Mouse (Mus musculus) heart, embryonic 16.5 days (tissue): ENCODE results near the gene Wdr20. TPM values are rescaled to one million over a fixed set of nuclear protein-coding genes. Genes with fewer than 3 reads are reported as not detected.

Experiments used
- ATAC-seq: fragments of 200-750 bp; cut with Nextera tagmentation; replicated peaks from 2 replicates; pipeline ENCODE4 v1.8.0; 2017; ENCODE audit warnings: moderate number of reproducible peaks; ENCODE audit not compliant: insufficient read depth, low FRiP score; ENCODE audit errors: extremely low read depth
- H3K27ac ChIP-seq: fragments of 300-500 bp; sonication (generic); 2 replicates; pipeline ENCODE4 v1.5.1; 2014; ENCODE audit warnings: mild to moderate bottlenecking, low read length, control low read depth, moderate library complexity
- H3K27me3 ChIP-seq: fragments of 300-500 bp; sonication (generic); 2 replicates; pipeline ENCODE4 v1.6.1; 2014; ENCODE audit warnings: low read length, mixed read lengths; ENCODE audit not compliant: control insufficient read depth, insufficient read depth
- H3K36me3 ChIP-seq: fragments of 300-500 bp; sonication (generic); 2 replicates; pipeline ENCODE4 v1.6.1; 2014; ENCODE audit not compliant: control insufficient read depth, insufficient read depth
- H3K4me1 ChIP-seq: fragments of 300-500 bp; sonication (generic); 2 replicates; pipeline ENCODE4 v1.6.1; 2014; ENCODE audit warnings: low read length, mixed read lengths; ENCODE audit not compliant: control insufficient read depth, insufficient read depth
- H3K4me2 ChIP-seq: fragments of 300-500 bp; sonication (generic); 2 replicates; pipeline ENCODE4 v1.6.1; 2014; ENCODE audit warnings: low read depth, mild to moderate bottlenecking, control low read depth, low read length
- H3K4me3 ChIP-seq: fragments of 300-500 bp; sonication (generic); 2 replicates; pipeline ENCODE4 v1.5.1; 2014; ENCODE audit warnings: mild to moderate bottlenecking, control low read depth, low read length
- H3K9ac ChIP-seq: fragments of 300-500 bp; sonication (generic); 2 replicates; pipeline ENCODE4 v1.6.1; 2014; ENCODE audit warnings: low read length, control low read depth
- H3K9me3 ChIP-seq: fragments of 300-500 bp; sonication (generic); replicated peaks from 2 replicates; pipeline ENCODE4 v1.6.1; 2016; ENCODE audit warnings: low read length; ENCODE audit not compliant: control insufficient read depth
- WGBS: fragments of 180-500 bp; shearing (Covaris S2); extraction: QIAGEN DNeasy Blood & Tissue Kit; methylation state at CpG from one replicate; pipeline ENCODE4 v1.1.7; 2014; 5-methylcytosine and 5-hydroxymethylcytosine counted together
- polyA plus RNA-seq: library from polyadenylated mRNA; unstranded; fragments of >200 nt; fragmentation: Nextera tagmentation; extraction: Ambion mirVana; gene quantifications from 2 replicates; pipeline ENCODE4 v1.2.1, GENCODE M21; 2015

The Wdr20 gene
- polyA plus RNA-seq, 1 experiment from 2014 or later, result 18.0 TPM

DNA sequence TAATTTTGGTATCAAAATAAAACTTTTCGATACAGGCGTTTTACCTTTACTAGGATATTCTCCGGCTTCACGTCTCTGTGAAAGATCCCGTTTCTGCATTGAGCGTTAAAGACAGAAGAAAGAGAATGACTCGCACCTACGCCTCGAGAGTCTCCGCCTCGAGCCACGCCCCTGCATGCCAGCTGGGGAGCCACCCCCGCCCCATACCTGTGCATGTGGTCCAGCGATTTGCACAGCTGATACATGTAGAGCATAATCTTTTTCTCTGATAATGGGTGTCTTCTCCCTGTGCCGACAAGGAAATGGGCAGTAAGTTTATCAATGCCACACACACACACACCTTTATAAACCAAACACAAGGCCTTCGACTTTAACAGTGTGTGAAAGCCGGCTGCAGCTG lies 77.2 kb downstream of the Wdr20 start:
- WGBS, result 66% methylated on average over 17 of the region's 17 CpGs
- no peaks in the 10 kb centered on the region for H3K27me3 ChIP-seq
- H3K4me1 ChIP-seq, result no peaks in the 10 kb centered on the region
- no peak overlapping the region for H3K9ac ChIP-seq
- no peaks in the 10 kb centered on the region for H3K36me3 ChIP-seq
- no peak overlapping the region for H3K4me2 ChIP-seq
- H3K27ac ChIP-seq, result no peak overlapping the region
- no peak overlapping the region for H3K4me3 ChIP-seq
- no peaks in the 10 kb centered on the region for H3K9me3 ChIP-seq
- ATAC-seq, result no peak

DNA sequence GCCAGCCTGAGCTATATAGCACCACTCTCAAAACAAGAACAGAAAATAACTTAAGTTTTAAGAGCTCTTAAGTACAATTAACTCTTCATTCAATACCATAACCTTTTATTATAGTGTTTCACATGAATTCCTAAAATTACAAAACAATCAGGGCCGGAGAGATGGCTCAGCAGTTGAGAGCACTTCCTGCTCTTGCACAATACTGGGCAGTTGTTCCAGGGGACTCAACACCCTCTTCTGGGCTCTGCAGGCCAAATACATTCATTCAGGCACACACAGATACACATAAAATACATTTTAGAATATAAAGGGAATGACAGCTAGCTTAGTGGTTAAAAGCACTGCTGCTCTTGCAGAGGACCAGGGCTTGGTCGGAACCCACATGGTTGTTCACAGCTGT lies 79.1 kb downstream of the Wdr20 start:
- WGBS, result 84% methylated on average over 2 of the region's 2 CpGs
- no peaks in the 10 kb centered on the region for H3K9me3 ChIP-seq
- H3K4me3 ChIP-seq, result no peak overlapping the region
- H3K36me3 ChIP-seq, result no peaks in the 10 kb centered on the region
- no peak overlapping the region for H3K9ac ChIP-seq
- H3K4me1 ChIP-seq, result no peaks in the 10 kb centered on the region
- no peak overlapping the region for H3K27ac ChIP-seq
- no peak overlapping the region for H3K4me2 ChIP-seq
- ATAC-seq, result no peak
- no peaks in the 10 kb centered on the region for H3K27me3 ChIP-seq

DNA sequence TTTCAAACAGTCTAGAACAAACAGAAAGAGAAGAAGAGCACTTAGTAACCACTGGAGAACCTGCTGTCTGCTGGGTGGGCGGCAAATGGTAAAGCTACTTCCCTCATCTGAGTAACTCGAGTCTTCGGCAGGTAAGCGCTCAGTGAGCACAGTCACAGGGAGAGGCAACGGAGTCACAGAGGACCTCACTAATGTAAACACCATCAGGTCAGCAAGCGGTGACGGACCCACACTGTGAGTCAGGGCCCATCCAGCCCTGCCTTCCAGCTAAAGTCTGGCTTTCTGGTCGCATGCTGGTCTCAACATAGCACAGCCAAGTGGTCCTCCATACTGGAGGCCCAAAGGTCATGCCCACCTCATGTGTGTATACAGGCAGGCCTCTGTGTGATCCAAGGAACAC lies 81.6 kb downstream of the Wdr20 start:
- Histone ChIP-seq H3K9me3 (no peaks in the 10 kb centered on the region), H3K27me3 (no peaks in the 10 kb centered on the region), H3K9ac (no peak overlapping the region), H3K27ac (no peak overlapping the region), H3K4me3 (no peak overlapping the region), H3K4me1 (no peaks in the 10 kb centered on the region), H3K4me2 (no peak overlapping the region), H3K36me3 (no peaks in the 10 kb centered on the region)
- WGBS, result 68% methylated on average over 8 of the region's 8 CpGs
- ATAC-seq, result no peak

DNA sequence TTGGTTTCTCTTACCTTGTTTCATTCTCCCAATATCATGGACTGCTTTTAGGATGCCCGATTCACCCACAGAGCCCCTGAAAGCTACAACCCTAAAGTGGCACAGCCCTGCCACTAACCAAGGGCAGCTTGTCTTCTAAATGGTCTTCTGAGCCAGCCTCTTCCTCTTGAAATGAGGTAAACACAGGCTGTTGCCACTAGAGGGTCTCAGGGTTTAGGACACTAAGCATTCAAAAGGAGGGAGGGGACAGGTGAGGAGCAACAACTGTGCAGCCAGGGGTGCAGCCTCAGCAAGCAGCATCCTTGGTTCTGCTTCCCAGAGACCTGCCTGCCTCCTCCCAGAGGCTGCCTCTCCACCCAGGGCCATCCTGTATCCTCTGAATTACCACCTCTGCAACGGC lies 84.0 kb downstream of the Wdr20 start:
- no peaks in the 10 kb centered on the region for H3K9me3 ChIP-seq
- no peaks in the 10 kb centered on the region for H3K36me3 ChIP-seq
- H3K4me1 ChIP-seq, result no peaks in the 10 kb centered on the region
- no peak overlapping the region for H3K4me3 ChIP-seq
- H3K4me2 ChIP-seq, result no peak overlapping the region
- no peak overlapping the region for H3K27ac ChIP-seq
- WGBS, result 76% methylated on average over 2 of the region's 2 CpGs
- ATAC-seq, result no peak
- H3K9ac ChIP-seq, result no peak overlapping the region
- H3K27me3 ChIP-seq, result no peaks in the 10 kb centered on the region

DNA sequence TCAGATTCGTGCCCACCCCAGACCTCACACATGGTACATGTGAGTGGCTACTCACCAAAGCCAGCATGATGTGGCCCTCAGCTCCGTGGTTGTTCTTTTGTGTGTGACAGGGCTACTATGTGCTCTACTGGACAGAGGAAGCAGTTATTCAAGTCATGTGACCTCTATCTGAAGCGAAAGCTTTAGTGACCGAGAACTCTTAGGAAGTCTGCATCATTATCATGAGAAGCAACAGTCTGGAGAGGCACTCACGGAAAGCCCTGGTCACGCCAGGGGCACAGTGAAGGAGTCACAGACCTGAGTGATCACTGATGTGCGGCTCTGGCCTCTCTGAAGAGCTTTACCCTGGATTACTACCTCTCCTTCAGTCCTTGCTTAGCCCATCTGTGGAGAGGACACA lies 84.6 kb downstream of the Wdr20 start:
- H3K4me2 ChIP-seq, result no peak overlapping the region
- WGBS, result 73% methylated on average over 7 of the region's 7 CpGs
- H3K4me3 ChIP-seq, result no peak overlapping the region
- H3K27me3 ChIP-seq, result no peaks in the 10 kb centered on the region
- no peaks in the 10 kb centered on the region for H3K4me1 ChIP-seq
- H3K9me3 ChIP-seq, result no peaks in the 10 kb centered on the region
- no peak overlapping the region for H3K9ac ChIP-seq
- H3K36me3 ChIP-seq, result no peaks in the 10 kb centered on the region
- ATAC-seq, result no peak
- no peak overlapping the region for H3K27ac ChIP-seq

DNA sequence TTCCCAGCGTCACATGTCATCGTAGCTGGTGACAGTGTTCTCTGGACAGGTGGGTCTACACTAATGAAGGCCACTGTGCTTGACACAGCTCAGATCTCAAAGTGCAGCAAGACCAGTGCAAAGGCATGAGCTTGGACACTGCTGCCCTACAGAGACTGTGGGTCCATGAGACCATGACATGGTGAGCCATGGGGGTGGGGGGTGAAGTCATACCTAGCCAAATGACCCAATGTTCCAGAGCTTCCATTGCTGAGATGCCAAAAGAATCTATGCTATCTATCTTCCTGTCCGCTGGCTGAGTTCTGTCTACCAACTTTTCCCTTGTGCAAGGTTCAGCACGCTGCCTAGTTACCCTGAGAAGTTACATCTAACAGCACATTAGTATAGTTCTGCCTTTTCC lies 91.2 kb downstream of the Wdr20 start:
- no peaks in the 10 kb centered on the region for H3K27me3 ChIP-seq
- no peak overlapping the region for H3K4me3 ChIP-seq
- no peaks in the 10 kb centered on the region for H3K9me3 ChIP-seq
- H3K36me3 ChIP-seq, result no peaks in the 10 kb centered on the region
- no peak for ATAC-seq
- no peaks in the 10 kb centered on the region for H3K4me1 ChIP-seq
- no peak overlapping the region for H3K9ac ChIP-seq
- 91% methylated on average over 4 of the region's 4 CpGs for WGBS
- H3K4me2 ChIP-seq, result no peak overlapping the region
- H3K27ac ChIP-seq, result no peak overlapping the region

DNA sequence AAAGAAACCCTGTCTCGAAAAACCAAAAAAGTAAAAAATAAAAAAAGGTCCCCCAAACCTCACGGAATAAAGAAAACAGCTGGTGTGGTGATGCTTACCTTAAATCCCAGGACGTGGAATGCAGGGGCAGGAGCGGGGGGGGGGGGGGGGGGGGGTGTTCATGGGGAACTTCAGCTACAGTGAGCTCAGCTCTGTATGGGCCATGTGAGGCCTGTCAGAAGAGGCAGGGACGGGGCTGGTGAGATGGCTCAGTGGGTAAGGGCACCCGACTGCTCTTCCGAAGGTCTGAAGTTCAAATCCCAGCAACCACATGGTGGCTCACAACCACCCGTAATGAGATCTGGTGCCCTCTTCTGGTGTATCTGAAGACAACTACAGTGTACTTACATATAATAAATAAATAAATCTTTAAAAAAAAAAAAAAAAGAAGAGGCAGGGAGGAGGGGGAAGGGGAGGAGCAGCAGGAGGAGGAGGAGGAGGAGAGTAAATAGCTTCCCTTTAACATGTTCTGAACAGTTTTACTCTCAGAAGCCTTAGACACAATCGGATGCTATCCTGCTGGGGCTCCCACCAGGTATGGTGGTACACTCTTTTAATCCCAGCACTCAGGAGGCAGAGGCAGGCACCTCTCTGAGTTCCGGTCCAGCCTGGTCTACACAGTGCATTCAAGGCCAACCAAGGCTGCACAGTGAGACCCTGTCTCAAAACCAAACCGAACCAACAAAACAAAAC lies 92.7 kb downstream of the Wdr20 start:
- ATAC-seq, result no peak
- H3K4me1 ChIP-seq, result no peaks in the 10 kb centered on the region
- 82% methylated on average over 9 of the region's 11 CpGs for WGBS

DNA sequence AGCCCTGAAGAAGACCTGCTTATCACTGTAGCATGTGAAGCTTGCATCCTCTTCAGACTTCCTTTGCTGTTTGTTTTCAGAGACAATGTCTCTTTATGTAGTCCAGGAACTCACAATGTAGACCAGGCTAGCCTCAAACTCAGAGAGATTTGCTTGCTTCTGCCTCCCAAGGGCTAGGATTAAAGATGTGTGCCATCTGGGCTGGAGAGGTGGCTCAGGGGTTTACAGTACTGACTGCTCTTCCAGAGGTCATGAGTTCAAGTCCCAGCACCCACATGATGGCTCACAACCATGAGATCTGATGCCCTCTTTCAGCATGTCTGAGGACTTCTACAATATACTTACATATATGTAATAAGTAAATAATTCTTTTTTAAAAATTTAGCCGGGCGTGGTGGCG lies 97.4 kb downstream of the Wdr20 start:
- Histone ChIP-seq H3K9ac (no peak overlapping the region), H3K4me2 (no peak overlapping the region), H3K4me1 (peaks cover 11% of the 10 kb centered on the region), H3K4me3 (no peak overlapping the region), H3K27me3 (no peaks in the 10 kb centered on the region), H3K27ac (no peak overlapping the region), H3K9me3 (no peaks in the 10 kb centered on the region), H3K36me3 (no peaks in the 10 kb centered on the region)
- ATAC-seq, result no peak
- 89% methylated on average over 3 of the region's 3 CpGs for WGBS

More for the DNA sequence above, 92.7 kb downstream of the Wdr20 start:
- no peak overlapping the region for H3K27ac ChIP-seq
- no peak overlapping the region for H3K4me2 ChIP-seq
- H3K27me3 ChIP-seq, result no peaks in the 10 kb centered on the region
- no peaks in the 10 kb centered on the region for H3K36me3 ChIP-seq
- no peak overlapping the region for H3K4me3 ChIP-seq
- no peak overlapping the region for H3K9ac ChIP-seq
- no peaks in the 10 kb centered on the region for H3K9me3 ChIP-seq

DNA sequence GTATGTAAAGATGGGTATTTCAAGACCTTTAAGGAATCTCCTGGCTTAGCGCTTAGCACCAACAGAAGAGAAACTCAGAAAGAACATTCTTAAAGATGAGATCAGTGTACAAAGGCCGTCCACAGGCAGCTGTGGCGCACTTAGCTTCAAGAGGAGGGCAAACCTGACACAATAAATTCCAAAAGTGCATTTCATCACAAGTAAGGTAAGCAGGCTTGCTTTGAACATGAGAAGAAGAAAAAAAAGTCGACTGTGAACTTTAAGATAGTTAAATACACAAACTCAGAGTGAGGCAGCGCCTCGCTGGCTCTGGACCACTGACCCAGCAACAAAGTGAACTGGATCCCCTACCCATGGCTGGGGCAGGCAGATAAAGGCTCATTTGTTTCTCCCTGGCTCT lies 99.0 kb downstream of the Wdr20 start:
- H3K27ac ChIP-seq, result peak overlapping the region; percentile 52; the same call in 1 of the 2 replicates
- 44% methylated on average over 6 of the region's 6 CpGs for WGBS

More for the DNA sequence above, 99.0 kb downstream of the Wdr20 start:
- no peaks in the 10 kb centered on the region for H3K36me3 ChIP-seq
- H3K4me2 ChIP-seq, result peak overlapping the region; percentile 25; the same call in 1 of the 2 replicates
- peaks cover 11% of the 10 kb centered on the region for H3K4me1 ChIP-seq
- H3K4me3 ChIP-seq, result no peak overlapping the region
- peak overlapping the region; percentile 58 for H3K9ac ChIP-seq
- H3K9me3 ChIP-seq, result no peaks in the 10 kb centered on the region
- H3K27me3 ChIP-seq, result no peaks in the 10 kb centered on the region
- ATAC-seq, result no peak
